Mouse (Mus musculus): ENCODE measurements around the gene Rnf126.
"Not testable (repeated sequence)": the region's sequence is repeated elsewhere in the genome, so short reads cannot be mapped to it uniquely, and the experiment has no call there.

Rnf126 gene

DNA sequence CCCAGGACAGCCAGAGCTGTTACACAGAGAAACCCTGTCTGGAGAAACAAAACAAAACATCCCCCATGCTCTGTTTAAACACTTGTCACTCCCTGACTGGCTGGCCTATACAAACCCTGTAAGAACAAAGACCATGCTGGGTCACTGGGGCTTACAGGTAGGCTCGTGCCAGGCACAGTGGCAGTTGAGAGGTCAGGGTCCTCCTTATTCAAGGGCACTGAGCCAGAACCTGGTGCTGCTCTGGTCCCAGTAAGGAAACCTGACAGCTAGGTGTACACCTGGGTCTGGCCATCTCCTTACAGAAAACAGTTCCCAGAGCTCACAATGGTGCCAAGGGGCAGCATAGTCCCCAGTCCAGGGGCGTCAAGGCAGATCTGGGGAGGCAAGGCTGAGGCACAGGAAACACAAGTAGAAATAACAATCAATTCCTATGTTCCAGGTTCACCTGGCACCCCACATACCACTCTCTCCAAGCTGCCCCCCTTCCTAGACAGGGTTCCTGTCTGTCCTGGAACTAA lies 1.5 kb downstream of the Rnf126 start:
- DNase-seq (ENCODE audit: low spot score), result no peak

DNA sequence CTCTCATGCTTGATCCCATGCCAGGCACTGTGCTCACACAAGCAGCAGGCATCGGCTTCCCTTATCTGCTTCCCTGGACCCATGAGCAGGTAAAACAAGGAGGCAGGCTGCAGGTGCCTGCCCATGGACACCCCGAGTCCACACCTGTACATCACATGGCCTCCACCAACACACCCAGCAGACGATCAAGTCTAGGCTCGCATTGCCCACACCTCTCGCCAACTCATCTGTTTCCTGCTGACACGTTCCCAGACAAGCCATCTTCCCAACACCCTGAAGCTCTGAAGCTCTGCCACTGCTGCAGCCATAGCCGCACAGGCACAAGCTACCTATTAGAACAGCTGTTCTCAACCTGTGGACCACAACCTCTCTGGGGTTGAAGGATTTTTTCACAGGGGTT lies 2.5 kb downstream of the Rnf126 start:
- DNase-seq (ENCODE audit: low spot score), result no peak

- DNase-seq (ENCODE audit: low spot score), result no peak
Observed at GRCm38 (mm10) chr10:79762875-79763274, 3.9 kb downstream of the Rnf126 start.

DNA sequence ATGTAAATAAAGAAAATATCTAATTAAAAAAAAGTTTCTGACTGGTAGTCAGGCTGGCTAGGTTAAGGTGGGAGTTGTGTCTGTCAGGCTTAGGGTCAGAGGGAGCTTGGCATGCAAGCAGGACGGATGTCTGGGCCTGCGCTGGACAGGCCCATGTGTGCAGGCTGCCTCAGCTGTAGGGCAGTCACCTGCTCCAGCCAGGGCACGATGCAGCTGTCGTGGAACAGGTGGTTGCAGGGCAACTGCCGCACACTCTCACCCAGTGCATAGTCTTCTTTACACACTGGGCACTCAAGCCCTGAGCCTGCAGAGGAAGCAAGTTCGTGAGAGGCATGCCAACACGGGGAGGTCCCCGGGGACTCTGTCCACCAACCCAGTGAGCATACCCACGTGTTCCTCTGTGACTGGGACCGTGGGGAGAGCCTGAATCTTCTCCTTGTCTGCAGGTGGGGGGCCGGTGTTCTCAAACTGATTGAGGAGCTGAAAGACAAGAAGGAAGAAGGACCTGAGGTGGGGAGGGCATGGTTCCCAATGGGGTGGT lies 6.1 kb downstream of the Rnf126 start:
- no peak for DNase-seq (ENCODE audit: low spot score)

- not testable (repeated sequence) for DNase-seq (ENCODE audit: low spot score)
Observed at GRCm38 (mm10) chr10:79759675-79760074, 7.1 kb downstream of the Rnf126 start.

DNA sequence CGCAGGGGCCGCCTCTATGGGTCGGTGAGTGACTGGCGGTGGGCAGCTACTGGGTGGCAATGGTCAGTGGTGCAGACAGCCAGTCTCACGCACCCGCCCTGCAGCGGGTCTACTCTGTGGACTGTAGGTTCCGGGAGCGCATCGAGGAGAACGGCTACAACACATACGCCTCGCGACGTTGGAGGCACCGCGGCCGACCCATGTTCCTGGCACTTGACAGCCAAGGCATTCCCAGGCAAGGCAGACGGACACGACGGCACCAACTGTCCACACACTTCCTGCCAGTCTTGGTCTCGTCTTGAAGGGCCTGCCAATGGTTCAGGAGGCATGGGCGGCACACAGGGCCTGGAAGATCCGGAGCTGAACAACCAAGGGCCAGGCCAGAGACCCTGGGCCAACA lies 10.1 kb downstream of the Rnf126 start:
- DNase-seq (ENCODE audit: low spot score), result no peak

DNA sequence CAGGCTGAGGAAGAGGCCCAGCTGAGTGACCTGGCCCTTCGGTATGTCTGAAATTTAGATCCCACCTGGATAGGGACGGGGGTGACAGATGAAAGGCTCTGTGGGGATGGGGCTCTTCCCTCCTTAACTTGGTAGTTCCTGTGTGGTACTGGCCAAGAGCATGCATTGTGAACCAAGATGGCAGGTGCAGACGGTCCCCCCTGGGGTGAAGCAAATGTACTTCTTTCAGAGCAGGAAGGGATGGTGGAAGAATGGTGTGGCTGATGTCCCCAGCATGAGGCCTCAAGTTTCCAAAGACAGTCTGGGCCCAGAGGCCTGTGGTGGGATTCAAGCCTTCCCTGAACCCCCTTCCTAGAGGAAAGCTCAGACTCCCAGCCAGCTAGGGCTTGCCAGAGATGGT lies 10.9 kb downstream of the Rnf126 start:
- DNase-seq (ENCODE audit: low spot score), result no peak

DNA sequence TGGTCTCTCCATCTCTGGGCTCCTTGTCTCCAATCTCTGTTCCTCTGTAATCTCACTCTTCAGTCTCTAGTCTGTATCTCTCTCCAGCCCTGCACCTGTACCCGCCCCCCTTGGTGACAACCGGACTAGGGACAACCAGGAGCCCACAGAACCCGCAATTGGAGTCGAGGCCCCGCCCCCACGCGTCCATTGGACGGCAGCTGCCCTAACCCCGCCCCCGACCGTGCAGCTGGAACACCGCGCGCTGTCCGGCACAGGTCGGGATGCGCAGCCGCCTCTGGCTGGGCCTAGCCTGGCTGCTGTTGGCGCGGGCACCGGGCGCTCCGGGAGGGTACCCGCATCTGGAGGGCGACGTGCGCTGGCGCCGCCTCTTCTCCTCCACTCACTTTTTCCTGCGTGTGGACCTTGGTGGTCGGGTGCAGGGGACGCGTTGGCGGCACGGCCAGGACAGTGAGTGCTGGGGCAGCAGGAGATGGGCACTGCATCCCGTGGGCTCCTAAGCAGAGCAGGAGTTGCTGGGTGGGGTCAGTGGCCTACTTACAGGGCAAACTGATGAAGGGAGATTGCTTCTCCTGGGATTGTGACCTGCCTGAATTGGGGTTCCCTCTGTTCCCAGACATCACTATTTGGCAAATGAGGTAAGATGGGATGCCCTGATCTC lies 11.8 kb downstream of the Rnf126 start, which contains the start of gene Fgf22:
Fgf22 (plus strand) TSS at position 221 of the 661 bp plus-strand sequence.
- DNase-seq (ENCODE audit: low spot score), result peak; percentile 44

DNA sequence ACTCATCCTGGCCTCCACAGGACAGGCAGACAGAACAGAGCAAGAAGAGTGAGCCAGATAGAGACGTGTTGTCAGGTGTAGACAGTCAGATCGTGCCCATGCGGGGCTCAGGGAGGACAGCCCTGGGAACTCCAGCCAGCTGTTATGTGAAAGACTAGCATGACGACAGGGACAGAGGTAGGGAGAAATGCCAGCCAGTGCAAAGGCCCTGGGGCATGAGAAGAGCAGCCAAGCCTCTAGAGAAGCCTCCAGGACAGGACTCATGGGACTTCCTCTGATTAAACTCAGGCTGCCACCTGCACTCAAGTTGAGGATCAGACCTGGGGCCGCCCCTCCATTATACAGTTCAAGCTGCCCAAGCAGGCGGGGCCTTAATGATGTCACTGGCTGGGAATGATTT lies 18.3 kb downstream of the Rnf126 start:
- no peak for DNase-seq (ENCODE audit: low spot score)

GRCm38 (mm10) chr10:79746774-79747151 lies 20.0 kb downstream of the Rnf126 start:
- no peak for DNase-seq (ENCODE audit: low spot score)

DNA sequence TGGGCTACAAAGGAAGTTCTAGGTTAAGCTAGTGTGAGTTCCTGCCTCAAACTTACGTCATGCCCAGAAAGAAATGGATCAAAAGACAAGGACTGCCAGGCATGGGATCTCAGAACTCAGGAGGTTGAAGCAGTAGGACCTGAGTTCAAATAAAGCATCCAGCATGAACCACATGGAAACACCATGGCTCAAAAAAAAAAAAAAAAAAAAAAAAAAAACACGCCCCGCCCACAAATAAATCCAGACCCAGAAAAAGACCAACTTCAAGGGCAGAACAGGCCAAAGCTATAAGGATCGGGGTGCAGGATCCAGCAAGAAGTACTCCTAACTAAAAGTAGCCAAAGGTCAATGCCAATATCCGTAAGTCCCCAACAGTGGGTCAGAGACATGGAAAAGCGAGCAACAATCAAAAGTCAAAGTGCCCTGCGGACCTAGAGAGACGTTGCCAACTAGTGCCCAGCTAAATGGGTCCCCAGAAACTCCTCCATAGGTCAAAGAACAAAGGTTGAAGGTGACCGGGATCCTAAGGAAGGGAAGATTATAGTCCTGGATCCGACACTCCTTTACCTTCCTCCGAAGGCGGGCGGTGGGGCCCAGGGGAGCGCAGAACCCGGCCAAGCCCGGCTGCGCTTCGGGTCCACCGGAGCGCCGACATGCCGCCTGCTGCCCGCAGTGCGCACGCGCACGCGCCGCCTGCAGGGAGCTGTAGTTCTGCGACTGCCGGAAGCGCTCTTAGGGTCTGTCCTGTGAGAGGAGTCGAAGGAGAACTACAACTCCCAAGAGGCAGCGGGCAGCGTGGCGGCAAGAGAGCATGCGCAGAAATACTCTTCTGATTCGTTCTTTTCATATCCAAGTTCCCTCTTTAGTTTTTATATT lies 20.6 kb downstream of the Rnf126 start, which contains the start of gene Polrmt:
Polrmt (minus strand) TSS at position 684 of the 876 bp plus-strand sequence.
- DNase-seq (ENCODE audit: low spot score), result peak; percentile 98

- DNase-seq (ENCODE audit: low spot score), result no peak
Observed at GRCm38 (mm10) chr10:79745411-79745810, 21.3 kb downstream of the Rnf126 start.

DNA sequence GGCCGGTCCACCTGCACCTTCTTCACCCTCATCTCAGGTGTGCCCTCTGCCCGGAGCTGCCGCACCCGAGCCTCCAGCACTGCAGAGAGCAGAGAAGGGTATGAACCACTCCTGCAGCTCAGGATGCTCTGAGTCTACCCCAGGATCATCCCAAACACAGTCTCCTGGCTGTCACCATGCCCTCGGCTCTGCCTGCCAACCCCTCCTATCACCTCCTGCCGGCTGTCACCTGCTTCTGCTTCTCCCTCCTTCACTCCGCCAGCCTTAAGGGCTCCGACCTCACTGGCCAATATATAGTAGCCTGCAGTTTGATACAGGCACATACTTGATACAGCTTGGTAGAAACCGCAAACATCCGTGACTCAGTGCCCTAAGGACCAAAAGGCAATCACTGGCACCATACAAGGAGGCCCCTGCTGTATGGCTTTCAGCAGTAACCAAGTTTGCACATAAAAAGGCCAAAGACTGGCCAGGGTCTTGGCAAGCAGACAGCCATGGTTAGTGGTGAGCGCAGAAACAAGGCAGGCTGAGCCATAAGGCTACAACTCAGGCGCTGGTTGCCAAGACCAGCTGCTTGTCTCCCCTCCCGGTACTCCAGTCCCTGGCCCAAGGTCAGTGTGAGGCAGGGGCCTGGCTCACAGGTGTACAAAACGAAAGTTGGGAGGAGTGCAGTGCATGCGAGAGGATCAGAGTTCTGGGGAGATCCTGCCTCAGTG lies 22.9 kb downstream of the Rnf126 start:
- no peak for DNase-seq (ENCODE audit: low spot score)

- DNase-seq (ENCODE audit: low spot score), result no peak
Observed at GRCm38 (mm10) chr10:79743161-79743560, 23.6 kb downstream of the Rnf126 start.

DNA sequence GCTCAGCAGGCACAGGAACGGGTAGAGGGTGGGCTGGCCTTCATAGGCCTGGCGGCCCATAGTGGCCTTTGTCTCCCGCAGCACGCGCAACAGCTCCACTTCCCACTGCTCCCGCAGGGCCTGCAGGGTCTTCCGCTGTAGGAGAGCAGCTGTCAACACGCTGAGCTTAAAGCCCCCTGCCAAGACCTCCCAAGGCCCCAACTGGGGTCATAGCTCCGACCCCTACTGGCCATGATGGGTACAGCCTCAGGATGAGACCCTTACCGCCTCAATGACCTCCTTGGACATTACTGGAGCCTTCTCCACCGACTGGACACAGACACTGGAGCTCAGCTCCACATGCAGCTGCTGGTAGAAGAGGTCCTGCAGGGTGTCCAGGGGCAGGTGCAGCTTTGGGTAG lies 25.9 kb downstream of the Rnf126 start:
- no peak for DNase-seq (ENCODE audit: low spot score)

DNA sequence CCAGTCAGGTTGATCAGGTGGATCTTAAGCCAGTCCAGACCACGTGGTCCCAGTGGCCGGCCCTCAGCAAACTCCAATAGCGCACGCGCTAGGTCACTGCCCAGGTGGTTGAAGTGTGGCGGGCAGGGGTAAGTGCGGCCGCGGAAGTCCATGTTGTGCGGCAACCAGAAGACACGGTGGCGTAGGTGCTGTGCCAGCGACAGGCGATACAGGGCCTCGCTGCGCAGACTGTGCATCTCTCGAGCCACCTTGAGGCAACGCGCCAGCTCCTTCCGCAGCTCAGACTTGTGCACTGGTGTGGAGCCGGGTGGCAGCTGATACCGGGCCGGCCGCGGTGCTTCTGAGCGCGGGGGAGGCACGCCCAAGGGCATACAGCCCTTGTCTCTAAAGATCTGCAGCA lies 27.5 kb downstream of the Rnf126 start:
- DNase-seq (ENCODE audit: low spot score), result no peak

DNA sequence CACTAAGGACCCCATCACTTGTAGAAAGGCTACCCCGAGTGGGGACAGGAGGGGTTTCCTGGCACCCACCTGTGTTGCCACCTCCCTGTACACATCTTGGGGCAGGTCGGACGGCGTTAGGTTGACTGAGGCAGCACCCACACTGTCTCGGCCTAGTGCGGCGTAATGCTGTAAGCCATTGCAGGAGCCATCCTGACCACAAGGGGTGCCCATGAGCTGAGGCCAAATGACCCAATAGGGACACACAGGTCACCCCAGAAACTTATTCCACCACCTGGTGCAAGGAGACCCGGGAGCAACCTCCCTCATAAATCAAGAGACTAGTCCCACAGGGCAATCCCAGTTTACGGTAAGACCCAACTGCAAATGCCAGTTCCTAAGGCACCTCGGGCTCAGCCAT lies 28.5 kb downstream of the Rnf126 start:
- no peak for DNase-seq (ENCODE audit: low spot score)

DNA sequence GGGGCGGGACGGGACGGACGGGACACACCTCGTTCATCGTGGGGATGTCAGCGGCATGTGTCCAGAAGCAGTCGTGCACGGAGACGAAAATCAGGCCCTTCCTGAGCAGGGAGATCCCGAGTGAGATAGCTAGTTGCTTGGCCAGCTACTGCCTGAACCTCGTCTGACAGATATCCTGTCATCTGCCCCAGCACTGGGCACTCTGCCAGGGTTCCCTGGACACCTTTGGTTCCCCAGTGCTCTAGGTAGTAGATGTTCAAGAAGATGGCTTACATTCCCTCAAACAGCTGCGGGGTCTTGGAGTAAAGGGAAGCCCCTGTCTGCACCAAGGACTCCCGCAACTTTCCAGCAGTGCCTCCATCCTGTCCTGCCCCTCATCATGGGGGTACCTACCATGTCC lies 30.0 kb downstream of the Rnf126 start:
- DNase-seq (ENCODE audit: low spot score), result no peak

GRCm38 (mm10) chr10:79735361-79735760 lies 31.4 kb downstream of the Rnf126 start:
- DNase-seq (ENCODE audit: low spot score), result no peak

GRCm38 (mm10) chr10:79733847-79734246 lies 32.9 kb downstream of the Rnf126 start:
- no peak for DNase-seq (ENCODE audit: low spot score)

DNA sequence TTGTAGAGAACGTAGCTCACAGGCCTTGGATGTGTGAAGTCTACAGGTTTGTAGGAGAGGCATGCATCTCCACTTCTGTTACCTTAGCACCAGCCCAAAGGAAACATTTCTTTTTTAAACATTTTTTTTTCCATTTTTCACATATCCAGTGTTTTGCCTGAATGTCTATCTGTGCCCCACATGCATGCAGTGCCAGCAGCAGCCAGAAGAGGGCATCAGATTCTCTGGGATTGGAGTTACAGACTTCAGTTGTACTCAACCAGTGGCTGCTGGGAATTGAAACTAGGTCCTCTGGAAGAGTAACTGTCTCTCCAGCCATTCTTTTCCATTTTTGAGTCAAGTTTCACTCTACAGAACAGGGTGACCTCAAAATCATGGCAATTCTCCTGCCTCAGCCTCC lies 34.3 kb downstream of the Rnf126 start:
- DNase-seq (ENCODE audit: low spot score), result no peak

GRCm38 (mm10) chr10:79729357-79729965 lies 37.3 kb downstream of the Rnf126 start:
- no peak for DNase-seq (ENCODE audit: low spot score)
